29 mouse cellular contexts compared by ENCODE assay signal in genomic region chrX:139358361-139358760, GRCm38 (mm10). TPM values are rescaled to one million over a fixed set of nuclear protein-coding genes. Genes with fewer than 3 reads are reported as not detected.
DNase-seq lines count a peak whose midpoint lies in the region; ATAC-seq and TF ChIP-seq lines count a peak whose summit lies in the region.
"Had no signal": no experiment of that assay in that cellular context is flagged by ENCODE, and none has a peak within 500 bp of the region (broad histone marks: within the 10 kb centered on the region; RNA-seq: fewer than 3 reads in every experiment).

No protein-coding gene starts in this region.

- no peak overlapping the region for H3K4me2 ChIP-seq in lung, embryonic 15.5 days
- no peak overlapping the region for H3K4me2 ChIP-seq in hindbrain, embryonic 16.5 days (ENCODE audit: low read length)
- H3K4me2 ChIP-seq: embryonic facial prominence, embryonic 13.5 days; embryonic facial prominence, embryonic 15.5 days; forebrain, embryonic 13.5 days; forebrain, embryonic 15.5 days had no signal

- no peak overlapping the region for H3K9ac ChIP-seq in lung, embryonic 15.5 days
- H3K9ac ChIP-seq in ES-Bruce4 (ENCODE audit: low read depth, poor library complexity, severe bottlenecking), result peak overlapping the region; percentile 76
- H3K9ac ChIP-seq in hindbrain, embryonic 16.5 days (ENCODE audit: low read depth, low read length), result no peak overlapping the region
- H3K9ac ChIP-seq: embryonic facial prominence, embryonic 13.5 days; embryonic facial prominence, embryonic 15.5 days; forebrain, embryonic 13.5 days; forebrain, embryonic 15.5 days; forebrain, postnatal 0 days had no signal

- no peak overlapping the region for H3K4me3 ChIP-seq in lung, embryonic 15.5 days
- H3K4me3 ChIP-seq in ES-Bruce4 (ENCODE audit: low read depth, low read length), result peak overlapping the region; percentile 19
- H3K4me3 ChIP-seq in embryonic facial prominence, embryonic 10.5 days, result no peak overlapping the region
- H3K4me3 ChIP-seq in hindbrain, embryonic 16.5 days (ENCODE audit: low read length), result no peak overlapping the region
- H3K4me3 ChIP-seq: embryonic facial prominence, embryonic 13.5 days; embryonic facial prominence, embryonic 15.5 days; erythroblast, embryonic 14.5 days; forebrain, embryonic 10.5 days; forebrain, embryonic 13.5 days; forebrain, embryonic 15.5 days had no signal

- H3K4me1 ChIP-seq in lung, embryonic 15.5 days, result no peaks in the 10 kb centered on the region
- peaks cover 3% of the 10 kb centered on the region for H3K4me1 ChIP-seq in ES-Bruce4 (ENCODE audit: control insufficient read depth, insufficient read depth, low read length)
- H3K4me1 ChIP-seq in embryonic facial prominence, embryonic 10.5 days, result no peaks in the 10 kb centered on the region
- H3K4me1 ChIP-seq in hindbrain, embryonic 16.5 days (ENCODE audit: control insufficient read depth, insufficient read depth, low read depth, low read length), result no peaks in the 10 kb centered on the region
- H3K4me1 ChIP-seq: embryonic facial prominence, embryonic 13.5 days; embryonic facial prominence, embryonic 15.5 days; forebrain, embryonic 10.5 days; forebrain, embryonic 13.5 days; forebrain, embryonic 15.5 days had no signal

- no peak for TF ChIP-seq CTCF in ES-Bruce4 (IDR thresholded peaks at IDR 0.05; ENCODE audit: low read depth, low read length)

- H3K9me3 ChIP-seq in lung, embryonic 15.5 days, result no peaks in the 10 kb centered on the region
- no peaks in the 10 kb centered on the region for H3K9me3 ChIP-seq in ES-Bruce4 (replicated peaks; ENCODE audit: control insufficient read depth, insufficient read depth, low read length, poor library complexity, severe bottlenecking)
- H3K9me3 ChIP-seq in embryonic facial prominence, embryonic 10.5 days, result no peaks in the 10 kb centered on the region
- H3K9me3 ChIP-seq in hindbrain, embryonic 16.5 days (ENCODE audit: control insufficient read depth, low read length), result no peaks in the 10 kb centered on the region
- H3K9me3 ChIP-seq: embryonic facial prominence, embryonic 13.5 days; embryonic facial prominence, embryonic 15.5 days; forebrain, embryonic 10.5 days; forebrain, embryonic 13.5 days; forebrain, embryonic 15.5 days; G1E had no signal

- no peak for DNase-seq in lung, adult 18-20 months
- peak; percentile 52 for DNase-seq in ES-CJ7 (ENCODE audit: low read depth, low spot score)
- DNase-seq in R1 (ENCODE audit: low read depth, low spot score), result peak; percentile 71
- DNase-seq in spleen, adult 12 weeks (ENCODE audit: low spot score), result no peak
- DNase-seq in embryonic facial prominence, embryonic 10.5 days (ENCODE audit: low spot score), result no peak
- DNase-seq: adrenal gland, adult 8-10 months; adrenal gland, postnatal 14 days; adrenal gland, postnatal 36 days; cerebellum, adult 11-12 months; cerebellum, adult 2 months; cerebellum, adult 9-10 months; cerebellum, postnatal 10 days; cerebellum, postnatal 25 days; forebrain, postnatal 0 days had no signal

- H3K36me3 ChIP-seq in lung, embryonic 15.5 days, result no peaks in the 10 kb centered on the region
- 0 out of 2 replicates have a peak, but pooled peaks cover 2% of the 10 kb centered on the region for H3K36me3 ChIP-seq in ES-Bruce4 (ENCODE audit: control insufficient read depth, insufficient read depth, low read length, poor library complexity, severe bottlenecking)
- H3K36me3 ChIP-seq in embryonic facial prominence, embryonic 10.5 days (replicated peaks), result no peaks in the 10 kb centered on the region
- no peaks in the 10 kb centered on the region for H3K36me3 ChIP-seq in hindbrain, embryonic 16.5 days (ENCODE audit: control insufficient read depth, insufficient read depth, low read length)
- H3K36me3 ChIP-seq: embryonic facial prominence, embryonic 13.5 days; embryonic facial prominence, embryonic 15.5 days; forebrain, embryonic 10.5 days; forebrain, embryonic 15.5 days; G1E had no signal

- ATAC-seq in lung, embryonic 15.5 days (ENCODE audit: borderline replicate concordance, extremely low read depth, low FRiP score, low TSS enrichment), result no peak
- no peak for ATAC-seq in hindbrain, embryonic 16.5 days
- ATAC-seq: activated CD4-positive, CD25-positive, alpha-beta regulatory T cell, adult 4 months; forebrain, embryonic 13.5 days; forebrain, embryonic 15.5 days; forebrain, postnatal 0 days; Patski had no signal

- 0 out of 2 replicates have a peak, but pooled peaks have one; percentile 3 for TF ChIP-seq EP300 in ES-Bruce4 (IDR thresholded peaks at IDR 0.05; ENCODE audit: insufficient read depth, low read depth, low read length)

- no peak for TF ChIP-seq POLR2A in ES-Bruce4 (IDR thresholded peaks at IDR 0.05; ENCODE audit: insufficient read depth, low read length)

- 58% methylated on average over 18 of the region's 18 CpGs for WGBS in lung, embryonic 15.5 days
- WGBS in embryonic facial prominence, embryonic 10.5 days, result 73% methylated on average over 18 of the region's 18 CpGs
- WGBS in hindbrain, embryonic 16.5 days, result 69% methylated on average over 18 of the region's 18 CpGs

- peak overlapping the region; percentile 55 for H3K27ac ChIP-seq in lung, embryonic 15.5 days
- H3K27ac ChIP-seq in ES-Bruce4 (ENCODE audit: insufficient read depth, low read length), result peak overlapping the region; percentile 93
- H3K27ac ChIP-seq in embryonic facial prominence, embryonic 10.5 days (replicated peaks), result no peak overlapping the region
- H3K27ac ChIP-seq in hindbrain, embryonic 16.5 days (ENCODE audit: low read depth, low read length), result no peak overlapping the region
- H3K27ac ChIP-seq: embryonic facial prominence, embryonic 13.5 days; embryonic facial prominence, embryonic 15.5 days; forebrain, embryonic 10.5 days; forebrain, embryonic 13.5 days; forebrain, embryonic 15.5 days had no signal

- H3K27me3 ChIP-seq in lung, embryonic 15.5 days, result no peaks in the 10 kb centered on the region
- no peaks in the 10 kb centered on the region for H3K27me3 ChIP-seq in ES-Bruce4 (ENCODE audit: control insufficient read depth, insufficient read depth, low read length, poor library complexity, severe bottlenecking)
- peaks cover 48% of the 10 kb centered on the region for H3K27me3 ChIP-seq in embryonic facial prominence, embryonic 10.5 days (replicated peaks; ENCODE audit: low read depth, poor library complexity, severe bottlenecking)
- no peaks in the 10 kb centered on the region for H3K27me3 ChIP-seq in hindbrain, embryonic 16.5 days (replicated peaks; ENCODE audit: control insufficient read depth, insufficient read depth, low read length)
- H3K27me3 ChIP-seq: forebrain, embryonic 13.5 days; forebrain, embryonic 15.5 days had no signal

RNA-seq across cellular contexts. Expression of gene Trap1a, which starts 24.9 kb away (rescaled TPM):
- not detected in 2 replicates for polyA plus RNA-seq in lung, embryonic 15.5 days (2015; fragmentation: Nextera tagmentation; extraction: Ambion mirVana)
- polyA plus RNA-seq in ES-Bruce4 (2011; ENCODE audit: insufficient read depth, insufficient read length, low read depth, missing spikeins), result 90.0 and 91.4 TPM in 2 replicates
- polyA plus RNA-seq in embryonic facial prominence, embryonic 10.5 days (2016; fragmentation: Nextera tagmentation; extraction: Ambion mirVana), result not detected in 2 replicates
- not detected in 2 replicates for polyA plus RNA-seq in hindbrain, embryonic 16.5 days (2015; fragmentation: Nextera tagmentation; extraction: Ambion mirVana)
- polyA plus RNA-seq: activated CD4-positive, CD25-positive, alpha-beta regulatory T cell, adult 4 months; C2C12; cortical plate, adult 2 months; embryonic facial prominence, embryonic 11.5 days; embryonic facial prominence, embryonic 13.5 days; embryonic facial prominence, embryonic 15.5 days; erythroblast, embryonic 14.5 days; forebrain, embryonic 10.5 days; forebrain, embryonic 13.5 days; forebrain, embryonic 15.5 days; forebrain, postnatal 0 days; G1E; Patski had no signal

Comparison
In these comparisons a context has a peak if more than half of its experiments do, and no peak if none do; other contexts are left out.
1. H3K27ac ChIP-seq: peak in lung, embryonic 15.5 days (single experiment) and ES-Bruce4 (single experiment); none in embryonic facial prominence, embryonic 10.5 days (single experiment) and hindbrain, embryonic 16.5 days (single experiment).
2. DNase-seq: peak in ES-CJ7 (single experiment) and R1 (single experiment); none in lung, adult 18-20 months (0 of 2), spleen, adult 12 weeks (single experiment) and embryonic facial prominence, embryonic 10.5 days (single experiment).
3. RNA of gene Trap1a, which starts 24.9 kb away (polyA plus RNA-seq): 90.0 to 91.4 TPM in ES-Bruce4; not detected in embryonic facial prominence, embryonic 10.5 days, not detected in lung, embryonic 15.5 days and not detected in hindbrain, embryonic 16.5 days; every median in the first group is over 10 times any median in the second.